In the genomic region with DNA sequence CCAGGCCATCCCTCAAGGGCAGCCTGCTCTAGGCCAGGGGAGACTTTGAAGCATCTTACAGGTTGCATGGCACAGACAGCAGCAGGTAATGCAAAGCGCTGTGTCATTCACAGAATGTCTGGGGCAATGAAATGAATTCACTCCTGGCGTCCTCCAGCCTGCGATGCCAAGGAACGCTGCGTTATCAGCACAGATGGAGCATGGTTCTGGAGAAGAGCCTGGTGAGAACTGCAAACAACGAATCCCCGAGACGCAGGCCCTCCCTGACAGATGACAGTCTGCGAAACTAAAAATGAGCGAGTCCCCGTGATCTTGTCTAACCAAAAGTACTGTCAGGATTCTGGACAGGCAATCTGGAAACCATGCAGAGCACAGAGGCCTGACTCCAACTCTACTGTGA, we compare ENCODE assay signal across 10 mouse cellular contexts.
DNase-seq lines count a peak whose midpoint lies in the region; TF ChIP-seq lines count a peak whose summit lies in the region.
"Had no signal": no experiment of that assay in that cellular context is flagged by ENCODE, and none has a peak within 500 bp of the region (broad histone marks: within the 10 kb centered on the region; RNA-seq: fewer than 3 reads in every experiment).

No protein-coding gene starts in this region.

- TF ChIP-seq CTCF in cerebellum, adult 2 months (IDR thresholded peaks at IDR 0.05; ENCODE audit: borderline replicate concordance, insufficient read depth, low read depth, low read length) = no peak

- H3K4me3 ChIP-seq in cerebellum, adult 2 months (replicated peaks; ENCODE audit: insufficient read depth, low read depth, low read length) = no peak overlapping the region
- H3K4me3 ChIP-seq: heart, embryonic 15.5 days had no signal

- H3K4me1 ChIP-seq in cerebellum, adult 2 months (ENCODE audit: control insufficient read depth, insufficient read depth, low read length) = 0 out of 2 replicates have a peak, but pooled peaks cover 2% of the 10 kb centered on the region
- H3K4me1 ChIP-seq: heart, embryonic 15.5 days had no signal

- TF ChIP-seq POLR2A in cerebellum, adult 2 months (IDR thresholded peaks at IDR 0.05; ENCODE audit: borderline replicate concordance, insufficient read depth, low read length) = no peak

- no peak overlapping the region for H3K27ac ChIP-seq in cerebellum, adult 2 months (ENCODE audit: insufficient read depth, low read length)
- H3K27ac ChIP-seq: heart, embryonic 15.5 days had no signal

- WGBS in cerebellum, adult 2 months = 15% methylated on average over 11 of the region's 11 CpGs

- no peaks in the 10 kb centered on the region for H3K27me3 ChIP-seq in cerebellum, adult 2 months (ENCODE audit: control insufficient read depth, insufficient read depth, low read length)
- H3K27me3 ChIP-seq: heart, embryonic 15.5 days had no signal

- peak; percentile 62 to 79 for DNase-seq in cerebellum, adult 2 months
- peak; percentile 53 to 54 for DNase-seq in cerebellum, postnatal 36 days
- peak; percentile 86 for DNase-seq in layer of hippocampus, adult 9-11 months
- peak; percentile 74 for DNase-seq in right cerebral cortex, adult 18-20 months
- no peak for DNase-seq in adrenal gland, adult 18-20 months (ENCODE audit: low spot score in 2 of 2)
- no peak for DNase-seq in neural tube, embryonic 10.5 days (ENCODE audit: extremely low spot score, low spot score)
- DNase-seq in spleen, adult 18-20 months = no peak
- DNase-seq: adrenal gland, postnatal 25 days; kidney, adult 2 months had no signal

Comparison
In these comparisons a context has a peak if more than half of its experiments do, and no peak if none do; other contexts are left out.
1. DNase-seq: peak in cerebellum, adult 2 months (2 of 2), cerebellum, postnatal 36 days (2 of 2), layer of hippocampus, adult 9-11 months (single experiment) and right cerebral cortex, adult 18-20 months (single experiment); none in adrenal gland, adult 18-20 months (0 of 2), neural tube, embryonic 10.5 days (single experiment) and spleen, adult 18-20 months (0 of 2).